Mouse (Mus musculus): ENCODE measurements around the gene Tmem28.

DNA sequence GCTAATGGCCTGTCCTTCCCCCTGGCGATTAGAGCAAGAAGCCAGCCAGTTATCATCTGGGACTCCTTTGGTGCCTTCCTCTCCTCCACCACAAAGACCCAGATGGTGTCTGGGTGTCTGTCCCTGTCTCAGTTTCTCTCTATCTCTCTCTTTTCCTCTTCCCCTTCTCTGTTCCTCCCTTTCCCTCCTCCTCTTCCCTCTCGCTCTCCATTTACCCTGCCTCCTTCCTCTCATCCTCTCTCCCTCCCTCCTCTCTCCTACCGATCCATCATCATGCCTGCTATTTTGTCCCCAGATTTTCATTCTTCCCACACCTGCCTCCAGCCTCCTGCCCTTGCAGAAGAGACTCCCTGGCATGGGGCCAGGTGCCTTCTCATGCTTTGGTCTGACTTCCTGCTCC lies 33.0 kb downstream of the Tmem28 start:
- no peak for TF ChIP-seq CTCF (IDR thresholded peaks at IDR 0.05)
- no peak for TF ChIP-seq POLR2A (IDR thresholded peaks at IDR 0.05; ENCODE audit: insufficient read depth, low read depth, low read length)

Measured in heart, adult 2 months (tissue).